Mouse (Mus musculus) limb, embryonic 14.5 days (tissue): ENCODE data around the gene Gm26897. TPM values are rescaled to one million over a fixed set of nuclear protein-coding genes. Genes with fewer than 3 reads are reported as not detected.
A peak's percentile ranks its signal among the peaks of the same experiment; 100 is the strongest.

Experiments
- ATAC-seq: fragments of 200-750 bp; cut with Nextera tagmentation; 2 replicates; pipeline ENCODE4 v1.8.0; 2017; ENCODE audit warnings: low read depth, moderate number of reproducible peaks, moderate TSS enrichment; ENCODE audit not compliant: low FRiP score
- DNase-seq: peaks from one replicate; pipeline ENCODE4 v3.0.0-alpha.2; 2015; ENCODE audit warnings: low spot score
- H3K27ac ChIP-seq: fragments of 300-500 bp; sonication (generic); replicated peaks from 2 replicates; pipeline ENCODE4 v1.5.1; 2014; ENCODE audit warnings: low read depth, mild to moderate bottlenecking, low read length, moderate library complexity, mixed read lengths
- H3K27me3 ChIP-seq: fragments of 300-500 bp; sonication (generic); 2 replicates; pipeline ENCODE4 v1.6.1; 2014; ENCODE audit warnings: low read length, mixed read lengths; ENCODE audit not compliant: control insufficient read depth, insufficient read depth
- H3K36me3 ChIP-seq: fragments of 300-500 bp; sonication (generic); 2 replicates; pipeline ENCODE4 v1.6.1; 2014; ENCODE audit warnings: mild to moderate bottlenecking, low read length, moderate library complexity, mixed read lengths; ENCODE audit not compliant: control insufficient read depth, insufficient read depth
- H3K4me1 ChIP-seq: fragments of 300-500 bp; sonication (generic); 2 replicates; pipeline ENCODE4 v1.6.1; 2014; ENCODE audit warnings: antibody characterized with exemption, low read length, mixed read lengths; ENCODE audit not compliant: control insufficient read depth, insufficient read depth
- H3K4me2 ChIP-seq: fragments of 300-500 bp; sonication (generic); replicated peaks from 2 replicates; pipeline ENCODE4 v1.6.1; 2014; ENCODE audit warnings: low read depth, mild to moderate bottlenecking, low read length, moderate library complexity; ENCODE audit not compliant: severe bottlenecking
- H3K4me3 ChIP-seq: fragments of 300-500 bp; sonication (generic); replicated peaks from 2 replicates; pipeline ENCODE4 v1.5.1; 2014; ENCODE audit warnings: low read length
- H3K9ac ChIP-seq: fragments of 300-500 bp; sonication (generic); 2 replicates; pipeline ENCODE4 v1.6.1; 2014; ENCODE audit warnings: mild to moderate bottlenecking, low read depth, low read length, moderate library complexity; ENCODE audit not compliant: severe bottlenecking
- H3K9me3 ChIP-seq: fragments of 300-500 bp; sonication (generic); 2 replicates; pipeline ENCODE4 v1.6.1; 2016; ENCODE audit warnings: low read length; ENCODE audit not compliant: control insufficient read depth
- POLR2A ChIP-seq: fragments of 200-500 bp; IDR thresholded peaks from 2 replicates; pipeline ENCODE4 v1.8.0; 2012; ENCODE audit warnings: inconsistent platforms, mild to moderate bottlenecking, moderate library complexity, borderline replicate concordance; ENCODE audit not compliant: insufficient read depth, insufficient read length; ENCODE audit errors: extremely low read depth
- WGBS: fragments of 180-500 bp; shearing (Covaris S2); extraction: QIAGEN DNeasy Blood & Tissue Kit; methylation state at CpG from one replicate; pipeline ENCODE4 v1.1.7; 2014; 5-methylcytosine and 5-hydroxymethylcytosine counted together
- polyA plus RNA-seq, 2 experiments: library from polyadenylated mRNA; depleted of rRNA in 1 of 2; stranded (reverse) in 1 of 2; unstranded in 1 of 2; fragments of >200 nt; fragmentation: Nextera tagmentation in 1 of 2; extraction: Ambion mirVana in 1 of 2; gene quantifications; 2 replicates each; pipeline versions ENCODE4 v1.2.1 to v1.2.3; 2012 to 2014

Gm26897 gene
- polyA plus RNA-seq, 2 experiments: not detected

DNA sequence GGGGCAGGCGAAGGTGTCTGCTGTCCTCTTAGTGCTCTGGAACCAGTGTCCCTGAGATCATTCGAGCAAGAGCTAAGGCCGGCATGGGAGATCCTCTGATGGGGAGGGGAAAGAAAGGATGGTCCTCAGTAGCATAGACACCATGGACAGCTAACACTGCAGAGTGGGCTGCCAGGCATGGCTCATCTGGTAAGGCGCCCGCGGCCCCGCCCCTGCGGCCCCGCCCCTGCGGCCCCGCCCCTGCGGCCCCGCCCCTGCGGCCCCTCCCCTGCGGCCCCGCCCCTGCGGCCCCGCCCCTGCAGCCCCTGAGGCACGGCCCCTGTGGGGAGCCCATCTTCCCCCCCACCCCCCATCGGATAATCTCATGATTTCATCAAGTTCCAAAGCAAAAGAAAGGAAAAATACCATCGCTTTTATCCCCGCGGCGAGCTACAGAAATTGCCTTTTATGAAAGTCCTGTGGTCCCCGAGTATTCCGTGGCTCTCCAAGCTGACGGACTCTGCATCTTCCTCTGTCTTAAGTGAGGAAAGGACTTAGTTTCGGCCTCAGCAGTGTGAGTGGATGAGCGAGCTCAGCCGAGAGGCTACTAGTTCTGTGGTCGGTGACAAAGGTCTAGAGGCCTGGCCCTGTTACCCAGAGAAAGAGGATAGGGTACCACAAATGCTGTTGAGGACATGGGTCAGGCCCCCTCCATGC, 31.9 kb upstream of the Gm26897 start:
- Histone ChIP-seq H3K4me3 (peak overlapping the region; percentile 4; the same call in 1 of the 2 replicates), H3K9me3 (no peaks in the 10 kb centered on the region), H3K36me3 (no peaks in the 10 kb centered on the region), H3K9ac (no peak overlapping the region; the same call in 1 of the 2 replicates), H3K4me2 (peak overlapping the region; percentile 36), H3K27ac (no peak overlapping the region), H3K4me1 (peaks cover 7% of the 10 kb centered on the region), H3K27me3 (no peaks in the 10 kb centered on the region)
- no peak for ATAC-seq
- no peak for DNase-seq
- no peak for TF ChIP-seq POLR2A
- 5% methylated on average over 20 of the region's 31 CpGs for WGBS

DNA sequence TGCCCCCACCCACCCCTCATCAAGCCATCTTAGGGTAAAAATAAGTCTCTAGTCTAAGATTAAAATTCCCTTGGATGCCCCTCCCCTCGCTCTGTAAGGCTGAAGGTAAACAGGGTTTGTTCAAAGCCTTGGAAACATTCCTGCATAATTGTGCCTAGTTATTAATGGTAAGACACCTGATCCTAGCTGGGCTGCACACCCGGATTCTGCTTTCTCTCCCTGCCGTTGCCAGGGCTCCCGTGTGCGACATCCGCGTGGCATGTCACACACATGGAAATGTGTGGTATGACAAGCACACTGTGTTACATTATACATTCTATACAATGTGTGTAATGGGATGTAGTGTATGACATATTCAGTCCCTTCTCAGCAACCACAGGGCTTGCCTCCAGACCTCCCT, 30.1 kb upstream of the Gm26897 start:
- ATAC-seq: no peak
- Histone ChIP-seq H3K9me3 (no peaks in the 10 kb centered on the region), H3K36me3 (no peaks in the 10 kb centered on the region), H3K4me2 (no peak overlapping the region), H3K4me1 (peaks cover 7% of the 10 kb centered on the region), H3K9ac (no peak overlapping the region), H3K27me3 (no peaks in the 10 kb centered on the region), H3K27ac (no peak overlapping the region), H3K4me3 (no peak overlapping the region)
- no peak for TF ChIP-seq POLR2A
- no peak for DNase-seq
- WGBS: 71% methylated on average over 7 of the region's 7 CpGs

DNA sequence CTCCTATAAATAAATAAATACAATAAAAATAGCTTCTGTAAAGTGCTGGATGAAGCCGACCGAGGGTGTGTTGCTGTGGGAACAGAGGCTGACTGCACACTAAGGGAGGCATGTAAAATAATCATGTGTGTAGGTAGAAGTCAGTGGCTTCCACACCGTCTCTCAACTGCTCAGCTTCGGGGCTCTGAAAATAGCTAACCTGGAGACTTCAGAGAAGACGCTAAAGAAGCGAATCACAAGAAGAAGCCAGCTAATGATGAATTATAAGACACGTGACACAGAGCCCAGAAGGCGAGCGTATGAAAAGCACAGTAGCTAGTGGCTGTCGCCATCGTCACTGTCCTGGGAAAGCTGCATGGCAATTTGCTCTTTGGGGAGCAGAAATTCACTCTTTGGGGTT, 29.4 kb upstream of the Gm26897 start:
- TF ChIP-seq POLR2A: no peak
- DNase-seq (no peak), ATAC-seq (no peak)
- H3K4me2 ChIP-seq: no peak overlapping the region
- H3K9me3 ChIP-seq: no peaks in the 10 kb centered on the region
- WGBS: 77% methylated on average over 11 of the region's 11 CpGs
- no peaks in the 10 kb centered on the region for H3K27me3 ChIP-seq
- peaks cover 7% of the 10 kb centered on the region for H3K4me1 ChIP-seq
- no peak overlapping the region for H3K27ac ChIP-seq
- no peak overlapping the region for H3K9ac ChIP-seq
- no peak overlapping the region for H3K4me3 ChIP-seq
- H3K36me3 ChIP-seq: no peaks in the 10 kb centered on the region

DNA sequence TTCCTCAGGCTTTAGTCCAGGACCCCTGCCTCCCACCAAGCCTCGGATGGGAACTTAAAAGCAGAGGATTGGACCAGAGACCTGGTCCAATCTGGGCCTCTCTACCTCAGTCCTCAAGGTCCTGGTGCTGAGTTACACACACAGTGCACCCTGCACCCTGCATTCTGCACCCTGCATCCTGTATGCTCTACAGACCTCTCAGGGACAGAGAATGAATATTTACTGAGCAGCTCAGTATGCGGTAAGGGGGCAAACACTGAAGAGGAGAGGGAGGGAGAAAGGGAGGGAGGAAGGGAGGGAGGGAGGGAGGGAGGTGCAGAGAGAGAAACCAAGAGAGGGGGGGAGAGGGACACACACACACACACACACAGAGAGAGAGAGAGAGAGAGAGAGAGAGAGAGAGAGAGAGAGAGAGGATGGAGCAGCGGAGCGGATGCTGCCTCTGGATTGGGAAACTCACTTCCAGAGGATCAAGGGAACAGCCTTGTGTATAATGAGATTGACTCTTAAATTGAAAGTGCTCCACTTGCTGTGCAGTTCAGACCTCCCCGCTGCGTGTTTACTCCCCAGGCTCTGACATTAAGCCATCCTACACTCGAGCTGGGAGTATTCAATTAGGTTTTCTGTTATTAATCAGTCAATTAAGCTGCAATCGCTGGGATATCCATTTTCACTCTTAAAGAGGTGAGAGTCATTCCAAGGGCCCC, 24.4 kb upstream of the Gm26897 start:
- 27% methylated on average over 7 of the region's 8 CpGs for WGBS
- Histone ChIP-seq H3K36me3 (no peaks in the 10 kb centered on the region), H3K4me3 (no peak overlapping the region), H3K9me3 (peaks cover 5% of the 10 kb centered on the region; the same call in 1 of the 2 replicates), H3K9ac (no peak overlapping the region), H3K4me1 (no peaks in the 10 kb centered on the region), H3K27me3 (no peaks in the 10 kb centered on the region), H3K27ac (no peak overlapping the region), H3K4me2 (no peak overlapping the region)
- DNase-seq: no peak
- no peak for TF ChIP-seq POLR2A
- ATAC-seq: no peak

DNA sequence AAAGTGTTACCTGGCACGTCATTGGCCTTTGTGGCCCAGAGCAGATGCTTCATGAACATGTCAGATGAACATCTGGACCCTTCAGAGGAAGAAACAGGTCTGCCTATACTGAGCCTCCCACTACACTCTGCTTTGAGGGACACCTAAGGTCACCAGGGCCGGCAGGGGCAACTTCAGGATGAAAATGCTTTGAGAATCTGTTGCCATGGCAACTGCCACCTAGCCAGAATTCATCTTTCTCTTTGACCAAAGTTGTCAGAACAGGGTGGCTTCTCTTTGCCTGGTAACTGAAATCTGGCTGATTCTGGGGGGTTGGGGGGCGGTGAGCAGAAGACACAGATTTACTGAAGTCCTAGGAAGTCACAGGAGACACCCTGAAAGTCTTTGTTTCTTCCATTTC, 14.7 kb upstream of the Gm26897 start:
- TF ChIP-seq POLR2A: no peak

More for the DNA sequence above, 14.7 kb upstream of the Gm26897 start:
- DNase-seq (no peak), ATAC-seq (no peak)
- no peak overlapping the region for H3K9ac ChIP-seq
- no peaks in the 10 kb centered on the region for H3K27me3 ChIP-seq
- no peaks in the 10 kb centered on the region for H3K9me3 ChIP-seq
- H3K4me2 ChIP-seq: no peak overlapping the region
- 56% methylated on average over 3 of the region's 3 CpGs for WGBS
- 0 out of 2 replicates have a peak, but pooled peaks cover 2% of the 10 kb centered on the region for H3K4me1 ChIP-seq
- no peak overlapping the region for H3K4me3 ChIP-seq
- H3K36me3 ChIP-seq: no peaks in the 10 kb centered on the region
- no peak overlapping the region for H3K27ac ChIP-seq
